Mouse (Mus musculus): ENCODE data around the gene Ppp1r12c. TPM values are rescaled to one million over a fixed set of nuclear protein-coding genes. Genes with fewer than 3 reads are reported as not detected.
A peak's percentile ranks its signal among the peaks of the same experiment; 100 is the strongest.

The Ppp1r12c gene
- polyA plus RNA-seq, 2 experiments = 59.1 to 103 TPM

- H3K4me1 ChIP-seq (ENCODE audit: control insufficient read depth, insufficient read depth, low read length) = peaks cover 11% of the 10 kb centered on the region
- H3K4me2 ChIP-seq (replicated peaks; ENCODE audit: low read depth, low read length, severe bottlenecking) = no peak overlapping the region
- ATAC-seq (ENCODE audit: low FRiP score, low read depth) (no peak), DNase-seq (ENCODE audit: low spot score) (no peak)
- no peak overlapping the region for H3K9ac ChIP-seq (ENCODE audit: low read depth, low read length, severe bottlenecking)
- peaks cover 57% of the 10 kb centered on the region for H3K36me3 ChIP-seq (ENCODE audit: control insufficient read depth, insufficient read depth, low read length)
- no peak overlapping the region for H3K4me3 ChIP-seq (replicated peaks; ENCODE audit: low read length)
- H3K27me3 ChIP-seq (ENCODE audit: control insufficient read depth, insufficient read depth, low read length) = no peaks in the 10 kb centered on the region
- TF ChIP-seq POLR2A (IDR thresholded peaks at IDR 0.05; ENCODE audit: borderline replicate concordance, extremely low read depth, insufficient read depth, insufficient read length) = no peak
- H3K9me3 ChIP-seq (ENCODE audit: control insufficient read depth, low read length) = no peaks in the 10 kb centered on the region
- 85% methylated on average over 12 of the region's 12 CpGs for WGBS
- H3K27ac ChIP-seq (replicated peaks; ENCODE audit: low read depth, low read length) = no peak overlapping the region
These were observed 19.2 kb downstream of the Ppp1r12c start for GRCm38 (mm10) chr7:4482281-4482680.

GRCm38 (mm10) chr7:4479674-4480073 is 21.8 kb downstream of the Ppp1r12c start:
- TF ChIP-seq POLR2A (IDR thresholded peaks at IDR 0.05; ENCODE audit: borderline replicate concordance, extremely low read depth, insufficient read depth, insufficient read length) = no peak
- Histone ChIP-seq H3K4me1 (ENCODE audit: control insufficient read depth, insufficient read depth, low read length) (peaks cover 11% of the 10 kb centered on the region), H3K9ac (ENCODE audit: low read depth, low read length, severe bottlenecking) (no peak overlapping the region), H3K27ac (replicated peaks; ENCODE audit: low read depth, low read length) (no peak overlapping the region), H3K4me3 (replicated peaks; ENCODE audit: low read length) (no peak overlapping the region), H3K4me2 (replicated peaks; ENCODE audit: low read depth, low read length, severe bottlenecking) (peak overlapping the region; percentile 70; the same call in 1 of the 2 replicates), H3K27me3 (ENCODE audit: control insufficient read depth, insufficient read depth, low read length) (peaks cover 9% of the 10 kb centered on the region; the same call in 1 of the 2 replicates), H3K9me3 (ENCODE audit: control insufficient read depth, low read length) (no peaks in the 10 kb centered on the region), H3K36me3 (ENCODE audit: control insufficient read depth, insufficient read depth, low read length) (peaks cover 33% of the 10 kb centered on the region)
- 27% methylated on average over 6 of the region's 6 CpGs for WGBS
- ATAC-seq (ENCODE audit: low FRiP score, low read depth) (no peak), DNase-seq (ENCODE audit: low spot score) (peak; percentile 53)

DNA sequence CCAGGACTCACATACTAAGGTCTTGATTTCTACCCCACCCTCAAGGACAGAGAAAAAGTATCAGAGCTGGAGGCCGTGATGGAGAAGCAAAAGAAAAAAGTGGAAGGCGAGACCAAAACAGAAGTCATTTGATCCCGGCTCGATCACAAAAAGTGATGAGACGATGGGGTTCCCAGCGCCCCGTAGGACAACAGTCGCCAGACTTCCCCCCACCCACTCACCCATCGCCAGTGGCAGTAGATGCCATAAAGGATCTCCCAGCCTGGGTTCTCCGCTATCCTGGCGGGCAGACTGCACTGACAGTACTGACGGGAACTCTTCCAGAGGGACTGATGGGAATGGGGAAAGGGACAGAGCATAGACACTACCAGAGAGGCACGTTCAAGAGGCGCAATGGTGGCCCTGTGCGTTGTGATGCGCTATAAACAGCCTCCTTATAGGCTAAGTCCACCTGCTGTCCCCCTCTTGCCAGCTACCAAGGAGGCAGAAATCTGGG is 22.6 kb downstream of the Ppp1r12c start:
- ATAC-seq (ENCODE audit: low FRiP score, low read depth) = no peak
- WGBS = 1% methylated on average over 16 of the region's 16 CpGs
- TF ChIP-seq POLR2A (IDR thresholded peaks at IDR 0.05; ENCODE audit: borderline replicate concordance, extremely low read depth, insufficient read depth, insufficient read length) = no peak

GRCm38 (mm10) chr7:4478021-4478795 is 23.3 kb downstream of the Ppp1r12c start:
- Histone ChIP-seq H3K4me1 (ENCODE audit: control insufficient read depth, insufficient read depth, low read length) (peaks cover 11% of the 10 kb centered on the region), H3K27ac (replicated peaks; ENCODE audit: low read depth, low read length) (peak overlapping the region; percentile 84), H3K9me3 (ENCODE audit: control insufficient read depth, low read length) (no peaks in the 10 kb centered on the region), H3K4me3 (replicated peaks; ENCODE audit: low read length) (peak overlapping the region; percentile 43), H3K9ac (ENCODE audit: low read depth, low read length, severe bottlenecking) (peak overlapping the region; percentile 55), H3K4me2 (replicated peaks; ENCODE audit: low read depth, low read length, severe bottlenecking) (peak overlapping the region; percentile 70), H3K27me3 (ENCODE audit: control insufficient read depth, insufficient read depth, low read length) (peaks cover 14% of the 10 kb centered on the region; the same call in 1 of the 2 replicates), H3K36me3 (ENCODE audit: control insufficient read depth, insufficient read depth, low read length) (peaks cover 18% of the 10 kb centered on the region)
- DNase-seq (ENCODE audit: low spot score) (peak; percentile 93), ATAC-seq (ENCODE audit: low FRiP score, low read depth) (peak; percentile 96)
- peak; percentile 76; the same call in 1 of the 2 replicates for TF ChIP-seq POLR2A (IDR thresholded peaks at IDR 0.05; ENCODE audit: borderline replicate concordance, extremely low read depth, insufficient read depth, insufficient read length)
- under 1% methylated on average over 39 of the region's 39 CpGs for WGBS

More for the DNA sequence above, 22.6 kb downstream of the Ppp1r12c start:
- peak overlapping the region; percentile 43 for H3K4me3 ChIP-seq (replicated peaks; ENCODE audit: low read length)
- no peaks in the 10 kb centered on the region for H3K9me3 ChIP-seq (ENCODE audit: control insufficient read depth, low read length)
- peaks cover 11% of the 10 kb centered on the region for H3K4me1 ChIP-seq (ENCODE audit: control insufficient read depth, insufficient read depth, low read length)
- H3K4me2 ChIP-seq (replicated peaks; ENCODE audit: low read depth, low read length, severe bottlenecking) = peak overlapping the region; percentile 70
- DNase-seq (ENCODE audit: low spot score) = no peak
- H3K27ac ChIP-seq (replicated peaks; ENCODE audit: low read depth, low read length) = peak overlapping the region; percentile 84
- peak overlapping the region; percentile 44 for H3K9ac ChIP-seq (ENCODE audit: low read depth, low read length, severe bottlenecking)
- peaks cover 11% of the 10 kb centered on the region; the same call in 1 of the 2 replicates for H3K27me3 ChIP-seq (ENCODE audit: control insufficient read depth, insufficient read depth, low read length)
- peaks cover 25% of the 10 kb centered on the region for H3K36me3 ChIP-seq (ENCODE audit: control insufficient read depth, insufficient read depth, low read length)

GRCm38 (mm10) chr7:4473940-4474339 is 27.5 kb downstream of the Ppp1r12c start:
- 13% methylated on average over 18 of the region's 19 CpGs for WGBS
- Histone ChIP-seq H3K4me2 (replicated peaks; ENCODE audit: low read depth, low read length, severe bottlenecking) (no peak overlapping the region), H3K9ac (ENCODE audit: low read depth, low read length, severe bottlenecking) (0 out of 2 replicates have a peak overlapping the region, but pooled peaks have one; percentile 28), H3K9me3 (ENCODE audit: control insufficient read depth, low read length) (no peaks in the 10 kb centered on the region), H3K4me1 (ENCODE audit: control insufficient read depth, insufficient read depth, low read length) (peaks cover 12% of the 10 kb centered on the region), H3K27me3 (ENCODE audit: control insufficient read depth, insufficient read depth, low read length) (peaks cover 40% of the 10 kb centered on the region), H3K4me3 (replicated peaks; ENCODE audit: low read length) (no peak overlapping the region), H3K27ac (replicated peaks; ENCODE audit: low read depth, low read length) (no peak overlapping the region), H3K36me3 (ENCODE audit: control insufficient read depth, insufficient read depth, low read length) (no peaks in the 10 kb centered on the region)
- ATAC-seq (ENCODE audit: low FRiP score, low read depth) = no peak
- DNase-seq (ENCODE audit: low spot score) = no peak
- no peak for TF ChIP-seq POLR2A (IDR thresholded peaks at IDR 0.05; ENCODE audit: borderline replicate concordance, extremely low read depth, insufficient read depth, insufficient read length)

All from limb, embryonic 14.5 days (tissue).